Mouse (Mus musculus): ENCODE data around the gene Fam207a. TPM values are rescaled to one million over a fixed set of nuclear protein-coding genes. Genes with fewer than 3 reads are reported as not detected.

The Fam207a gene
- polyA plus RNA-seq, 1 experiment: 10.4 TPM

GRCm38 (mm10) chr10:77456507-77456906, 59.1 kb downstream of the Fam207a start:
- no peaks in the 10 kb centered on the region for H3K27me3 ChIP-seq (ENCODE audit: control insufficient read depth, insufficient read depth, low read length)
- no peaks in the 10 kb centered on the region for H3K36me3 ChIP-seq (ENCODE audit: control insufficient read depth, insufficient read depth, low read length)
- TF ChIP-seq POLR2A (IDR thresholded peaks at IDR 0.05; ENCODE audit: control insufficient read depth, low read depth, low read length): no peak
- TF ChIP-seq CTCF (IDR thresholded peaks at IDR 0.05; ENCODE audit: control insufficient read depth, insufficient read depth, insufficient replicate concordance, low read depth, low read length): no peak
- H3K4me1 ChIP-seq (ENCODE audit: control insufficient read depth, insufficient read depth, low read length): no peaks in the 10 kb centered on the region
- no peak overlapping the region for H3K27ac ChIP-seq (ENCODE audit: control insufficient read depth, insufficient read depth, low read depth, low read length)
- no peak overlapping the region for H3K4me3 ChIP-seq (ENCODE audit: control insufficient read depth, low read depth, low read length)

- H3K4me1 ChIP-seq (ENCODE audit: control insufficient read depth, insufficient read depth, low read length): no peaks in the 10 kb centered on the region
- H3K36me3 ChIP-seq (ENCODE audit: control insufficient read depth, insufficient read depth, low read length): no peaks in the 10 kb centered on the region
- no peak overlapping the region for H3K27ac ChIP-seq (ENCODE audit: control insufficient read depth, insufficient read depth, low read depth, low read length)
- no peak overlapping the region for H3K4me3 ChIP-seq (ENCODE audit: control insufficient read depth, low read depth, low read length)
- no peak for TF ChIP-seq POLR2A (IDR thresholded peaks at IDR 0.05; ENCODE audit: control insufficient read depth, low read depth, low read length)
- H3K27me3 ChIP-seq (ENCODE audit: control insufficient read depth, insufficient read depth, low read length): no peaks in the 10 kb centered on the region
Measured at GRCm38 (mm10) chr10:77455251-77456010, 60.2 kb downstream of the Fam207a start.

GRCm38 (mm10) chr10:77454795-77455194, 60.8 kb downstream of the Fam207a start:
- TF ChIP-seq CTCF (IDR thresholded peaks at IDR 0.05; ENCODE audit: control insufficient read depth, insufficient read depth, insufficient replicate concordance, low read depth, low read length): no peak
- no peak for TF ChIP-seq POLR2A (IDR thresholded peaks at IDR 0.05; ENCODE audit: control insufficient read depth, low read depth, low read length)
- H3K4me3 ChIP-seq (ENCODE audit: control insufficient read depth, low read depth, low read length): no peak overlapping the region
- H3K4me1 ChIP-seq (ENCODE audit: control insufficient read depth, insufficient read depth, low read length): no peaks in the 10 kb centered on the region
- H3K36me3 ChIP-seq (ENCODE audit: control insufficient read depth, insufficient read depth, low read length): no peaks in the 10 kb centered on the region
- no peak overlapping the region for H3K27ac ChIP-seq (ENCODE audit: control insufficient read depth, insufficient read depth, low read depth, low read length)
- no peaks in the 10 kb centered on the region for H3K27me3 ChIP-seq (ENCODE audit: control insufficient read depth, insufficient read depth, low read length)

GRCm38 (mm10) chr10:77451822-77452221, 63.8 kb downstream of the Fam207a start:
- Histone ChIP-seq H3K4me3 (ENCODE audit: control insufficient read depth, low read depth, low read length) (no peak overlapping the region), H3K4me1 (ENCODE audit: control insufficient read depth, insufficient read depth, low read length) (no peaks in the 10 kb centered on the region), H3K36me3 (ENCODE audit: control insufficient read depth, insufficient read depth, low read length) (no peaks in the 10 kb centered on the region), H3K27me3 (ENCODE audit: control insufficient read depth, insufficient read depth, low read length) (no peaks in the 10 kb centered on the region), H3K27ac (ENCODE audit: control insufficient read depth, insufficient read depth, low read depth, low read length) (no peak overlapping the region)
- TF ChIP-seq POLR2A (IDR thresholded peaks at IDR 0.05; ENCODE audit: control insufficient read depth, low read depth, low read length): no peak
- no peak for TF ChIP-seq CTCF (IDR thresholded peaks at IDR 0.05; ENCODE audit: control insufficient read depth, insufficient read depth, insufficient replicate concordance, low read depth, low read length)

GRCm38 (mm10) chr10:77450159-77450464, 65.5 kb downstream of the Fam207a start:
- TF ChIP-seq POLR2A (IDR thresholded peaks at IDR 0.05; ENCODE audit: control insufficient read depth, low read depth, low read length) (no peak), CTCF (IDR thresholded peaks at IDR 0.05; ENCODE audit: control insufficient read depth, insufficient read depth, insufficient replicate concordance, low read depth, low read length) (no peak)
- no peaks in the 10 kb centered on the region for H3K4me1 ChIP-seq (ENCODE audit: control insufficient read depth, insufficient read depth, low read length)
- H3K27ac ChIP-seq (ENCODE audit: control insufficient read depth, insufficient read depth, low read depth, low read length): no peak overlapping the region
- H3K36me3 ChIP-seq (ENCODE audit: control insufficient read depth, insufficient read depth, low read length): no peaks in the 10 kb centered on the region
- no peaks in the 10 kb centered on the region for H3K27me3 ChIP-seq (ENCODE audit: control insufficient read depth, insufficient read depth, low read length)
- no peak overlapping the region for H3K4me3 ChIP-seq (ENCODE audit: control insufficient read depth, low read depth, low read length)

- Histone ChIP-seq H3K4me3 (ENCODE audit: control insufficient read depth, low read depth, low read length) (no peak overlapping the region), H3K27ac (ENCODE audit: control insufficient read depth, insufficient read depth, low read depth, low read length) (no peak overlapping the region), H3K36me3 (ENCODE audit: control insufficient read depth, insufficient read depth, low read length) (no peaks in the 10 kb centered on the region), H3K4me1 (ENCODE audit: control insufficient read depth, insufficient read depth, low read length) (no peaks in the 10 kb centered on the region), H3K27me3 (ENCODE audit: control insufficient read depth, insufficient read depth, low read length) (no peaks in the 10 kb centered on the region)
- TF ChIP-seq CTCF (IDR thresholded peaks at IDR 0.05; ENCODE audit: control insufficient read depth, insufficient read depth, insufficient replicate concordance, low read depth, low read length) (no peak), POLR2A (IDR thresholded peaks at IDR 0.05; ENCODE audit: control insufficient read depth, low read depth, low read length) (no peak)
Measured at GRCm38 (mm10) chr10:77449315-77450158, 66.0 kb downstream of the Fam207a start.

GRCm38 (mm10) chr10:77448698-77449247, 66.8 kb downstream of the Fam207a start:
- Histone ChIP-seq H3K36me3 (ENCODE audit: control insufficient read depth, insufficient read depth, low read length) (no peaks in the 10 kb centered on the region), H3K27ac (ENCODE audit: control insufficient read depth, insufficient read depth, low read depth, low read length) (no peak overlapping the region), H3K4me1 (ENCODE audit: control insufficient read depth, insufficient read depth, low read length) (no peaks in the 10 kb centered on the region), H3K27me3 (ENCODE audit: control insufficient read depth, insufficient read depth, low read length) (no peaks in the 10 kb centered on the region), H3K4me3 (ENCODE audit: control insufficient read depth, low read depth, low read length) (no peak overlapping the region)
- TF ChIP-seq POLR2A (IDR thresholded peaks at IDR 0.05; ENCODE audit: control insufficient read depth, low read depth, low read length): no peak
- no peak for TF ChIP-seq CTCF (IDR thresholded peaks at IDR 0.05; ENCODE audit: control insufficient read depth, insufficient read depth, insufficient replicate concordance, low read depth, low read length)
